Mouse (Mus musculus) liver, embryonic 15.5 days (tissue): ENCODE results near the gene Ttc26. TPM values are rescaled to one million over a fixed set of nuclear protein-coding genes. Genes with fewer than 3 reads are reported as not detected.
A peak's percentile ranks its signal among the peaks of the same experiment; 100 is the strongest.
"Not testable (repeated sequence)": the region's sequence is repeated elsewhere in the genome, so short reads cannot be mapped to it uniquely, and the experiment has no call there.

Source experiments
- ATAC-seq: fragments of 200-750 bp; cut with Nextera tagmentation; 2 replicates; pipeline ENCODE4 v1.8.0; 2017; ENCODE audit warnings: moderate number of reproducible peaks, mild to moderate bottlenecking, moderate library complexity; ENCODE audit not compliant: insufficient read depth
- H3K27ac ChIP-seq: fragments of 300-500 bp; sonication (generic); replicated peaks from 2 replicates; pipeline ENCODE4 v1.5.1; 2015; ENCODE audit warnings: mild to moderate bottlenecking, inconsistent platforms
- H3K27me3 ChIP-seq: fragments of 300-500 bp; sonication (generic); 2 replicates; pipeline ENCODE4 v1.6.1; 2015; ENCODE audit warnings: mild to moderate bottlenecking, inconsistent platforms
- H3K36me3 ChIP-seq: fragments of 300-500 bp; sonication (generic); replicated peaks from 2 replicates; pipeline ENCODE4 v1.6.1; 2015; ENCODE audit warnings: moderate library complexity, mild to moderate bottlenecking, inconsistent platforms
- H3K4me1 ChIP-seq: fragments of 300-500 bp; sonication (generic); replicated peaks from 2 replicates; pipeline ENCODE4 v1.6.1; 2015; ENCODE audit warnings: inconsistent platforms
- H3K4me2 ChIP-seq: fragments of 300-500 bp; sonication (generic); 2 replicates; pipeline ENCODE4 v1.6.1; 2015; ENCODE audit warnings: moderate library complexity, mild to moderate bottlenecking, inconsistent platforms
- H3K4me3 ChIP-seq: fragments of 300-500 bp; sonication (generic); replicated peaks from 2 replicates; pipeline ENCODE4 v1.5.1; 2015; ENCODE audit warnings: mild to moderate bottlenecking, inconsistent platforms
- H3K9ac ChIP-seq: fragments of 300-500 bp; sonication (generic); 2 replicates; pipeline ENCODE4 v1.6.1; 2015; ENCODE audit warnings: moderate library complexity, mild to moderate bottlenecking, inconsistent platforms
- H3K9me3 ChIP-seq: fragments of 300-500 bp; sonication (generic); replicated peaks from 2 replicates; pipeline ENCODE4 v1.6.1; 2016; ENCODE audit warnings: inconsistent platforms
- WGBS: fragments of 180-500 bp; shearing (Covaris S2); methylation state at CpG from one replicate; pipeline ENCODE4 v1.1.7; 2015; ENCODE audit warnings: mixed read lengths; ENCODE audit not compliant: insufficient replicate concordance; 5-methylcytosine and 5-hydroxymethylcytosine counted together
- polyA plus RNA-seq: library from polyadenylated mRNA; unstranded; fragments of >200 nt; fragmentation: Nextera tagmentation; extraction: Ambion mirVana; gene quantifications from 2 replicates; pipeline ENCODE4 v1.2.1, GENCODE M21; 2015

Ttc26 gene
- polyA plus RNA-seq, 1 experiment from 2014 or later = 0.30 TPM

- Histone ChIP-seq H3K9ac (no peak overlapping the region), H3K4me1 (no peaks in the 10 kb centered on the region), H3K27ac (no peak overlapping the region), H3K4me3 (no peak overlapping the region), H3K27me3 (peaks cover 7% of the 10 kb centered on the region; the same call in 1 of the 2 replicates), H3K4me2 (no peak overlapping the region), H3K9me3 (no peaks in the 10 kb centered on the region), H3K36me3 (no peaks in the 10 kb centered on the region)
- no peak for ATAC-seq
- WGBS = 69% methylated on average over 1 of the region's 1 CpGs
These were observed 7.0 kb upstream of the Ttc26 start for GRCm38 (mm10) chr6:38374271-38374670.

DNA sequence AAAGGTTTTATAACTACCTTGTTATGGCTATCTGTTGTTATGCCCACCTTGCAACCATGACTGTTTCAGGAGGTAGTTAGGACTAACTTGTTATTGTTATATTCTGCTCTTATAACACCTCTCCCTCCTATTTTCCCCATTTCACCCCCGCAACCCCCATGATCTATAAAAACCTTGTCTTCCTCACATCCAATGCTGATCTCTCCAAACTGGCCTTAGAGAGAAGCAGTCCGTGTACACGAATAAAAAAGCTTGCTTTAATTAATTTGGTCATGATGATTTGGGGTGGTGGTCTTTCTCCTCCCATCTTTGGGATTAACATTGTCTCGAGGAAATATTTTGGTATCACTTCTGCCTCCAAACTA is 523 bp upstream of the Ttc26 start:
- Histone ChIP-seq H3K27ac (peak overlapping the region; percentile 70), H3K4me3 (peak overlapping the region; percentile 63), H3K9ac (peak overlapping the region; percentile 57), H3K4me1 (peaks cover 8% of the 10 kb centered on the region), H3K4me2 (peak overlapping the region; percentile 92), H3K36me3 (no peaks in the 10 kb centered on the region), H3K9me3 (no peaks in the 10 kb centered on the region), H3K27me3 (no peaks in the 10 kb centered on the region)
- WGBS = 2% methylated on average over 4 of the region's 4 CpGs
- ATAC-seq = no peak

GRCm38 (mm10) chr6:38389671-38390070 is 8.4 kb downstream of the Ttc26 start:
- no peak for ATAC-seq
- Histone ChIP-seq H3K9ac (no peak overlapping the region), H3K4me3 (no peak overlapping the region), H3K27ac (no peak overlapping the region), H3K27me3 (no peaks in the 10 kb centered on the region), H3K9me3 (no peaks in the 10 kb centered on the region), H3K4me1 (no peaks in the 10 kb centered on the region), H3K36me3 (no peaks in the 10 kb centered on the region), H3K4me2 (no peak overlapping the region)
- 76% methylated on average over 3 of the region's 3 CpGs for WGBS

GRCm38 (mm10) chr6:38432457-38432856 is 51.2 kb downstream of the Ttc26 start:
- not testable (repeated sequence) for H3K27me3 ChIP-seq, H3K36me3 ChIP-seq, H3K9me3 ChIP-seq, H3K9ac ChIP-seq, ATAC-seq, H3K27ac ChIP-seq
- 64% methylated on average over 5 of the region's 5 CpGs for WGBS
- H3K4me3 ChIP-seq = peak overlapping the region; percentile 99
- peaks cover 28% of the 10 kb centered on the region for H3K4me1 ChIP-seq
- H3K4me2 ChIP-seq = peak overlapping the region; percentile 88

- H3K4me1 ChIP-seq = peaks cover 28% of the 10 kb centered on the region
- ATAC-seq = peak; percentile 92
- no peaks in the 10 kb centered on the region for H3K36me3 ChIP-seq
- WGBS = 0% methylated on average over 64 of the region's 64 CpGs
- peak within 1 kb of the TSS; percentile 97 for H3K9ac ChIP-seq
- H3K27ac ChIP-seq = peak within 1 kb of the TSS; percentile 98
- peak within 1 kb of the TSS; percentile 88 for H3K4me2 ChIP-seq
- no peaks in the 10 kb centered on the region for H3K27me3 ChIP-seq
- H3K9me3 ChIP-seq = no peaks in the 10 kb centered on the region
- H3K4me3 ChIP-seq = peak within 1 kb of the TSS; percentile 99
These were observed 52.2 kb downstream of the Ttc26 start, which contains the start of gene Ubn2 for GRCm38 (mm10) chr6:38433261-38434033. Ubn2 (plus strand) TSS chr6:38433950.

GRCm38 (mm10) chr6:38434055-38435023 is 53.1 kb downstream of the Ttc26 start:
- Histone ChIP-seq H3K36me3 (no peaks in the 10 kb centered on the region), H3K4me2 (peak overlapping the region; percentile 88), H3K27me3 (no peaks in the 10 kb centered on the region), H3K4me1 (peaks cover 30% of the 10 kb centered on the region), H3K9me3 (no peaks in the 10 kb centered on the region), H3K9ac (peak overlapping the region; percentile 97), H3K4me3 (peak overlapping the region; percentile 99), H3K27ac (peak overlapping the region; percentile 98)
- WGBS = under 1% methylated on average over 101 of the region's 118 CpGs
- peak; percentile 73 for ATAC-seq

- H3K4me1 ChIP-seq = peaks cover 39% of the 10 kb centered on the region
- H3K9ac ChIP-seq = no peak overlapping the region
- no peaks in the 10 kb centered on the region for H3K27me3 ChIP-seq
- peak overlapping the region; percentile 30 for H3K4me2 ChIP-seq
- peak overlapping the region; percentile 76 for H3K27ac ChIP-seq
- no peak overlapping the region for H3K4me3 ChIP-seq
- peak; percentile 97 for ATAC-seq
- H3K9me3 ChIP-seq = no peaks in the 10 kb centered on the region
- 25% methylated on average over 3 of the region's 3 CpGs for WGBS
- peaks cover 42% of the 10 kb centered on the region for H3K36me3 ChIP-seq
These were observed 62.6 kb downstream of the Ttc26 start for GRCm38 (mm10) chr6:38443842-38444241.

- Histone ChIP-seq H3K27me3 (no peaks in the 10 kb centered on the region), H3K9ac (no peak overlapping the region), H3K4me1 (peaks cover 32% of the 10 kb centered on the region), H3K9me3 (no peaks in the 10 kb centered on the region), H3K4me2 (no peak overlapping the region), H3K27ac (no peak overlapping the region), H3K4me3 (no peak overlapping the region), H3K36me3 (peaks cover 43% of the 10 kb centered on the region)
- 47% methylated on average over 2 of the region's 2 CpGs for WGBS
- ATAC-seq = no peak
These were observed 67.0 kb downstream of the Ttc26 start for GRCm38 (mm10) chr6:38448295-38448694.

GRCm38 (mm10) chr6:38453049-38453448 is 71.8 kb downstream of the Ttc26 start:
- Histone ChIP-seq H3K9ac (no peak overlapping the region), H3K4me1 (peaks cover 4% of the 10 kb centered on the region; the same call in 1 of the 2 replicates), H3K4me2 (no peak overlapping the region), H3K27ac (no peak overlapping the region), H3K36me3 (peaks cover 51% of the 10 kb centered on the region), H3K9me3 (no peaks in the 10 kb centered on the region), H3K27me3 (no peaks in the 10 kb centered on the region), H3K4me3 (no peak overlapping the region)
- 86% methylated on average over 4 of the region's 4 CpGs for WGBS
- ATAC-seq = no peak

DNA sequence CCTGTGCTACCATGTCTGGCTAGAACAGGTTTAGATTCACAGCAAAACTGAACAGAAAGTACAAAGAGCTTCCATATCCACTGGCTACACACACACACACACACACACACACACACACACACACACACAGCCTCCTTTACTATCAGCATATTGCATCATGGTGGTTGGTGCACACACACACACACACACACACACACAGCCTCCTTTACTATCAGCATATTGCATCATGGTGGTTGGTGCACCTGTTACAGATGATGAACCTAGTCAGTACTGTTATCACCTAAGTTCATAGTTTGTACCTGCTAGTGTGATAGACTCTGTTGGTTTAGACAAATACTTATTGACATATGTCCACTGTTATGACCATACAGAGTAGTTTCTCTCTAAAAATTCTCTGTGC is 75.2 kb downstream of the Ttc26 start:
- H3K27ac ChIP-seq, ATAC-seq, H3K27me3 ChIP-seq, H3K9me3 ChIP-seq, H3K4me1 ChIP-seq, H3K4me2 ChIP-seq, H3K4me3 ChIP-seq, H3K9ac ChIP-seq: not testable (repeated sequence)
- peaks cover 58% of the 10 kb centered on the region for H3K36me3 ChIP-seq

- no peak for ATAC-seq
- Histone ChIP-seq H3K9ac (no peak overlapping the region), H3K4me3 (no peak overlapping the region), H3K27me3 (no peaks in the 10 kb centered on the region), H3K36me3 (peaks cover 55% of the 10 kb centered on the region), H3K4me1 (no peaks in the 10 kb centered on the region), H3K9me3 (no peaks in the 10 kb centered on the region), H3K27ac (no peak overlapping the region), H3K4me2 (no peak overlapping the region)
- WGBS = 94% methylated on average over 3 of the region's 3 CpGs
These were observed 76.8 kb downstream of the Ttc26 start for GRCm38 (mm10) chr6:38458075-38458474.
